In genomic region chr8:52355226-52355625, GRCm38 (mm10) we compare ENCODE assay signal across 27 mouse cellular contexts.
"Had no signal": no experiment of that assay in that cellular context is flagged by ENCODE, and none has a peak within 500 bp of the region (broad histone marks: within the 10 kb centered on the region; RNA-seq: fewer than 3 reads in every experiment).

No protein-coding gene starts in this region.

- H3K4me2 ChIP-seq: embryonic facial prominence, embryonic 12.5 days; embryonic facial prominence, embryonic 13.5 days; embryonic facial prominence, embryonic 15.5 days; forebrain, embryonic 12.5 days; forebrain, embryonic 13.5 days; forebrain, embryonic 15.5 days; heart, embryonic 11.5 days had no signal

- H3K27me3 ChIP-seq: embryonic facial prominence, embryonic 12.5 days; embryonic facial prominence, embryonic 13.5 days; embryonic facial prominence, embryonic 15.5 days; forebrain, embryonic 12.5 days; forebrain, embryonic 13.5 days; forebrain, embryonic 15.5 days had no signal

- ATAC-seq: forebrain, embryonic 13.5 days; forebrain, embryonic 14.5 days; forebrain, embryonic 15.5 days; forebrain, embryonic 16.5 days; forebrain, postnatal 0 days had no signal

- H3K4me1 ChIP-seq: embryonic facial prominence, embryonic 10.5 days; embryonic facial prominence, embryonic 12.5 days; embryonic facial prominence, embryonic 13.5 days; embryonic facial prominence, embryonic 15.5 days; forebrain, embryonic 10.5 days; forebrain, embryonic 12.5 days; forebrain, embryonic 13.5 days; forebrain, embryonic 15.5 days; heart, embryonic 10.5 days had no signal

- H3K4me3 ChIP-seq: embryonic facial prominence, embryonic 10.5 days; embryonic facial prominence, embryonic 12.5 days; embryonic facial prominence, embryonic 13.5 days; embryonic facial prominence, embryonic 15.5 days; erythroblast, embryonic 14.5 days; forebrain, embryonic 10.5 days; forebrain, embryonic 12.5 days; forebrain, embryonic 13.5 days; forebrain, embryonic 15.5 days; gastrocnemius, adult 2 months; heart, adult 2 months; heart, embryonic 10.5 days had no signal

- H3K27ac ChIP-seq: embryonic facial prominence, embryonic 10.5 days; embryonic facial prominence, embryonic 12.5 days; embryonic facial prominence, embryonic 13.5 days; embryonic facial prominence, embryonic 15.5 days; forebrain, embryonic 10.5 days; forebrain, embryonic 12.5 days; forebrain, embryonic 13.5 days; forebrain, embryonic 15.5 days; gastrocnemius, adult 2 months; heart, adult 2 months; heart, embryonic 10.5 days had no signal

- H3K9me3 ChIP-seq: embryonic facial prominence, embryonic 12.5 days; embryonic facial prominence, embryonic 13.5 days; embryonic facial prominence, embryonic 15.5 days; forebrain, embryonic 10.5 days; forebrain, embryonic 13.5 days; forebrain, embryonic 15.5 days had no signal

- H3K36me3 ChIP-seq: embryonic facial prominence, embryonic 10.5 days; embryonic facial prominence, embryonic 12.5 days; embryonic facial prominence, embryonic 13.5 days; embryonic facial prominence, embryonic 15.5 days; forebrain, embryonic 10.5 days; forebrain, embryonic 12.5 days; forebrain, embryonic 15.5 days; heart, embryonic 10.5 days had no signal

- H3K9ac ChIP-seq: embryonic facial prominence, embryonic 12.5 days; embryonic facial prominence, embryonic 13.5 days; embryonic facial prominence, embryonic 15.5 days; forebrain, embryonic 12.5 days; forebrain, embryonic 13.5 days; forebrain, embryonic 15.5 days; forebrain, postnatal 0 days had no signal

- DNase-seq: cerebellum, adult 9-11 months; cerebellum, postnatal 10 days; cerebellum, postnatal 25 days; cerebellum, postnatal 36 days; embryo, embryonic 11 days; forebrain, postnatal 0 days; gastrocnemius, adult 2 months; gastrocnemius, postnatal 10 days; gastrocnemius, postnatal 14 days; gastrocnemius, postnatal 25 days; gastrocnemius, postnatal 36 days; heart, adult 11 months; heart, adult 18-20 months; heart, adult 2 months had no signal
